Mouse (Mus musculus): ENCODE measurements around the gene Dcdc2c. TPM values are rescaled to one million over a fixed set of nuclear protein-coding genes. Genes with fewer than 3 reads are reported as not detected.

Dcdc2c gene
- total RNA-seq, 2 experiments from 2014 or later = 0.41 to 0.42 TPM

DNA sequence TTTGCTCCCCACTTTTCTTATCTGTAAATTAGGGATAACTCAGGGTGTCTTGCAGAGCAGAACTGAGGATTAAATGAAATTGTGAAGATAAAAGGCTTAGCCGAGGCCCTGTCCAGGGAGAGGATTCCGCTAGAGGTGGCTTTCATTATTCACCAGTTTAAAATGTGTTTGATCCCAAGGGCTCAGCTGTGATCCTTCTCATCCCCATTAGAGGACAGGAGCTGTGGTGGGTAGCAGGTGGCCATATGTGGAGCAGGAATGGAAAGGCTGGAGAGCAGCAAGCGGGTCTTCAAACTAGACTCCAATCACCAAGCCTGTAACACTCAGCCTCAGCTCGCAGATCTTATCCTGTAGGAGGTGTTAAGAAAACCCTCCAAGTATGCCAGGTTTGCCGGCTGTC lies 122.3 kb downstream of the Dcdc2c start:
- TF ChIP-seq CTCF (conservative IDR thresholded peaks at IDR 0.05) = no peak

DNA sequence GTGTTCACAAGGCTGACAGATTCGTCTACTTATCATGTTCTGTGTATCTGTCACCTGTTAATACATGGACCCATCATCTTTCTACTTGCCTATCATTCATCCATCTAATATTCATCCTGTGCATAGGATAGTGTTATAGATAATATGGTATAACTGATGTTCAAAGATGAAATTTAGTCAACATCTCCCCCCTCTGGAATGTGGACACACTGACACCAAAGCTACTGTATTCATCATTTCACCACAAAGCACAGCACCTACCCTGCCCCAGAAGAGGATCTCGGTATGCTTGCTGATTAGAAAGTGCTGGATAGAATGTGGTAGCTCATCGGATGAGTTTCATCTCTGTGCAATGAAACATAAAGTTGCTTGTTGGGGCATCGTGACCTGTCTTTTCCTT lies 135.2 kb downstream of the Dcdc2c start:
- H3K4me3 ChIP-seq = no peak overlapping the region
- TF ChIP-seq CTCF (conservative IDR thresholded peaks at IDR 0.05) = peak; percentile 61
- H3K27ac ChIP-seq = no peak overlapping the region
- DNase-seq (ENCODE audit: low spot score in 2 of 2) = no peak

More for the DNA sequence above, 122.3 kb downstream of the Dcdc2c start:
- no peak for DNase-seq (ENCODE audit: low spot score in 2 of 2)
- Histone ChIP-seq H3K27ac (no peak overlapping the region), H3K4me3 (no peak overlapping the region)

DNA sequence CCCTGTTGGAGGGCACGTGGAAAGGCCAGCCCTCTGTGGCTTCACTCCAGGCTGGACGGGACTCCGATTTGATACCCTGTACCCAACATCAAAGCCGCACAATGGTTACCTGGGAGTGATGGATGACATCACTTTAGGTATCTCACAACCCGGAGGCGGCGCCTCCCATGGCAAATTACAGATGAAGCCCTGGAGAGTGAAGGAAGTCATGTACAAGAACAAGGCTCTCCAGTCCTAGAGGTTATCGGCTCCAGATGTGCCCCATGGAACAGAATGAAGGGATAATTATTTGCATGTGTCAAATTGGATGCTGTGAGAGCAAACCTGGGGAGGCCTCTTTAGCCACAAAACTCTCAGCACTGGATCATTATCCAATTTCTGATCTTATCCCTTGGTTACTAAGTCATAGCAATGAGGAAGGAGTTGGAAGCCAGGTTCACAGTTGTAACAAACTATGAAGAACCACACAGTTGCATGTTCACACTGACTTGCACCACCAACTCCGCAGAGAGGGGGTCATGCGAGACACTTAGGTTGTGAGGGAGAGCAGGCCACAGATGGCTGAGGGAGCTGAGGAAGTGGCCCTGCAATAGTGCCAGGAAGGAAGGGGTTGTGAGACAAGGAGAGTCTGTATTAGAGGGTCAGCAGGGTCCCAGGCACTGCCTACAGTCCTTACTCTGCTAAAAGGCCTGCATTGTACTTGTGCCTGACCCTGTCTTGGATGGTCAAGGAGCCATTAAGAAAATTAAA lies 144.4 kb downstream of the Dcdc2c start:
- DNase-seq (ENCODE audit: low spot score in 2 of 2) = no peak
- TF ChIP-seq CTCF (conservative IDR thresholded peaks at IDR 0.05) = no peak
- no peak overlapping the region for H3K27ac ChIP-seq
- H3K4me3 ChIP-seq = no peak overlapping the region

DNA sequence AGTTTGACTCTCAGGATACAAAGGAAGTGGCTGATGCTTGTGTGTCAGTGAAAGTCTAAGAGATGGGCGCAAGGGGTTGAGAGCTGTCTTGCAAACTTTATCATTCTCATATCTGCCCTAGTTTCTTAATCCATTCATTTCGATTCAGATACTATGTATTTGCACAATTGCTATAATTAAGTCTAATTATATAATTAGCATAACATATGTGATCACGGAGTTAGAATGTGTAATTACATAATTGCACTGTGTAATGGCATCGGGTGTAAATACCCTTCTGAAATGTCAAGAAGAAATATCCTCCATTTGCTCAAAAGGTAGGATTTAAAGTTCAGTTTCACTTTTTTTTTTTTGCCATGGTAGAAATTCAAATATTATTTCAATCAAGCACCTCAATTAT lies 149.9 kb downstream of the Dcdc2c start:
- H3K4me3 ChIP-seq = no peak overlapping the region
- H3K27ac ChIP-seq = no peak overlapping the region
- no peak for DNase-seq (ENCODE audit: low spot score in 2 of 2)
- TF ChIP-seq CTCF (conservative IDR thresholded peaks at IDR 0.05) = no peak

DNA sequence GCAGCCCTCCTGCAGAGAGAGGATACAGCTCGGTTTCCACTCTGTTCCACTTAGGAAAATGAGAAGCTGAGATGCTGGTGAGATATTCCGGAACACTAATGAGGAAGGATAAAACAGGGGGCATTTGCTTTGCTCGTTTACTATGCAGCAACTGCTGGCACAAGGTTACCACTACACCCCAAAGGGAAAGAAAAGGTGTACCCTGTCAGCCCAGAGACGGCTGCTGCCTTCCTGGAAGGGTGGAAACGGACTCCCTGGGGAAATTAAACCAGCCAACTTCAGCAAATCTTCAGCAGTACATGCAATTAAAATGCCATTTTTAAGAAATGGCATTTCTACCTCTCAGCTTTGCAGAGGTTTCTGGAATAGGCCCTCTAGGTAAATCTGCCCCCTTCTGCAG lies 150.8 kb downstream of the Dcdc2c start:
- Histone ChIP-seq H3K27ac (no peak overlapping the region), H3K4me3 (no peak overlapping the region)
- no peak for TF ChIP-seq CTCF (conservative IDR thresholded peaks at IDR 0.05)

DNA sequence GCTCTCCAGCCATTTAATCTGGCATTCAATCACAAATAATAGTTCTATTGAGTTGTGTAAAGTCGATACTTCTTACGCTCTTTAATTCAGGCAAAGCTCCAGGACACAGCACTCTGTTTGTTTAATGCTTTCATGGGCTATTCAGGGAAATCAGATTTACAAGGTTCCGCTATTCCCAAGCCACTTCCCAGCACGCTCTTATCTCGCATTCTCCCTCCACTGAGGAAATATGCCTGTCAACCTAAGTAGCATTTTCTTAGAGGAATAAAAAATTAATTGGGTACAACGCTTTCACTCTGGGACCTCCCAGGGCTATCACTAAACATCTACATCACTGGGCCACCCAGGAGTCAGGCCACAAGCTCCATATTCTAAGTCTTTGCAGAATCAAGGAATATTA lies 160.1 kb downstream of the Dcdc2c start:
- DNase-seq (ENCODE audit: low spot score in 2 of 2) = no peak
- H3K27ac ChIP-seq = no peak overlapping the region
- H3K4me3 ChIP-seq = no peak overlapping the region
- no peak for TF ChIP-seq CTCF (conservative IDR thresholded peaks at IDR 0.05)

More for the DNA sequence above, 150.8 kb downstream of the Dcdc2c start:
- DNase-seq (ENCODE audit: low spot score in 2 of 2) = no peak

Other genes starting within 250 kb of the Dcdc2c start
- under 1 TPM; 0.32 to 0.56 TPM for gene Allc, start 30.1 kb upstream of the Dcdc2c start, total RNA-seq (2021)
- 1 to 10 TPM in 1 of 2 experiments, under 1 TPM in 1; 0.95 to 1.2 TPM for gene Colec11, start 71.0 kb upstream of the Dcdc2c start, total RNA-seq (2021)
- gene Rps7, start 83.6 kb upstream of the Dcdc2c start, total RNA-seq (2021) = 100 to 1,000 TPM; 301 to 311 TPM
- 10 to 100 TPM; 12.8 to 14.3 TPM for gene Rnaseh1, start 97.2 kb upstream of the Dcdc2c start, total RNA-seq (2021)
- 10 to 100 TPM; 37.0 to 41.0 TPM for gene Adi1, start 122.8 kb upstream of the Dcdc2c start, total RNA-seq (2021)
- 10 to 100 TPM; 58.6 to 59.7 TPM for gene Trappc12, start 198.1 kb upstream of the Dcdc2c start, total RNA-seq (2021)
- 10 to 100 TPM; 51.7 to 53.0 TPM for gene Eipr1, start 199.4 kb upstream of the Dcdc2c start, total RNA-seq (2021)